Mouse (Mus musculus): ENCODE results near the gene Mtr.

The Mtr gene

GRCm38 (mm10) chr13:12257391-12258380 lies at the start of gene Mtr:
TSS of gene Mtr (minus strand) at chr13:12258113.
- DNase-seq, result peak; percentile 98

GRCm38 (mm10) chr13:12307286-12307685 lies 49.4 kb upstream of the Mtr start:
- no peak for DNase-seq

GRCm38 (mm10) chr13:12305540-12305939 lies 47.6 kb upstream of the Mtr start:
- DNase-seq, result no peak

- DNase-seq, result no peak
Measured at GRCm38 (mm10) chr13:12304991-12305390, 47.1 kb upstream of the Mtr start.

GRCm38 (mm10) chr13:12297777-12298176 lies 39.9 kb upstream of the Mtr start:
- no peak for DNase-seq

- peak; percentile 54 for DNase-seq
Measured at GRCm38 (mm10) chr13:12296701-12297100, 38.8 kb upstream of the Mtr start.

GRCm38 (mm10) chr13:12293810-12294209 lies 35.9 kb upstream of the Mtr start:
- peak; percentile 33 for DNase-seq

GRCm38 (mm10) chr13:12290700-12291099 lies 32.8 kb upstream of the Mtr start:
- no peak for DNase-seq

- no peak for DNase-seq
Measured at GRCm38 (mm10) chr13:12284528-12284927, 26.6 kb upstream of the Mtr start.

- DNase-seq, result no peak
Measured at GRCm38 (mm10) chr13:12283826-12284225, 25.9 kb upstream of the Mtr start.

- DNase-seq, result no peak
Measured at GRCm38 (mm10) chr13:12274721-12275120, 16.8 kb upstream of the Mtr start.

- DNase-seq, result no peak
Measured at GRCm38 (mm10) chr13:12274220-12274619, 16.3 kb upstream of the Mtr start.

- peak; percentile 47 for DNase-seq
Measured at GRCm38 (mm10) chr13:12272953-12273352, 15.0 kb upstream of the Mtr start.

GRCm38 (mm10) chr13:12267971-12268370 lies 10.1 kb upstream of the Mtr start:
- no peak for DNase-seq

GRCm38 (mm10) chr13:12267097-12267496 lies 9.2 kb upstream of the Mtr start:
- peak; percentile 7 for DNase-seq

GRCm38 (mm10) chr13:12263996-12264395 lies 6.1 kb upstream of the Mtr start:
- no peak for DNase-seq

- no peak for DNase-seq
Measured at GRCm38 (mm10) chr13:12261505-12261904, 3.6 kb upstream of the Mtr start.

GRCm38 (mm10) chr13:12256871-12257390 lies 982 bp downstream of the Mtr start:
- peak; percentile 34 for DNase-seq

GRCm38 (mm10) chr13:12255911-12256705 lies 1.8 kb downstream of the Mtr start:
- peak; percentile 10 for DNase-seq

- no peak for DNase-seq
Measured at GRCm38 (mm10) chr13:12250496-12250895, 7.4 kb downstream of the Mtr start.

GRCm38 (mm10) chr13:12249195-12249898 lies 8.6 kb downstream of the Mtr start:
- DNase-seq, result no peak

GRCm38 (mm10) chr13:12245938-12246337 lies 12.0 kb downstream of the Mtr start:
- DNase-seq, result no peak

- DNase-seq, result no peak
Measured at GRCm38 (mm10) chr13:12243991-12244390, 13.9 kb downstream of the Mtr start.

Measured in embryo, embryonic 11 days (tissue).